Mouse (Mus musculus): ENCODE results near the gene Gm28047. TPM values are rescaled to one million over a fixed set of nuclear protein-coding genes. Genes with fewer than 3 reads are reported as not detected.

The Gm28047 gene
- polyA plus RNA-seq, 1 experiment from 2014 or later = not detected

GRCm38 (mm10) chr15:102552599-102552998 lies 72.3 kb downstream of the Gm28047 start:
- WGBS = 97% methylated on average over 5 of the region's 5 CpGs
- DNase-seq (ENCODE audit: low spot score) (no peak), ATAC-seq (replicated peaks; ENCODE audit: low FRiP score) (no peak)
- Histone ChIP-seq H3K4me2 (no peak overlapping the region), H3K4me3 (ENCODE audit: low read depth, low read length) (no peak overlapping the region), H3K9ac (ENCODE audit: low read depth, low read length) (no peak overlapping the region), H3K27ac (ENCODE audit: low read depth, low read length) (no peak overlapping the region), H3K36me3 (ENCODE audit: control insufficient read depth, insufficient read depth, low read length) (peaks cover 22% of the 10 kb centered on the region), H3K9me3 (ENCODE audit: control insufficient read depth, low read length) (no peaks in the 10 kb centered on the region), H3K4me1 (replicated peaks; ENCODE audit: control insufficient read depth, insufficient read depth, low read length) (no peaks in the 10 kb centered on the region), H3K27me3 (replicated peaks; ENCODE audit: control insufficient read depth, insufficient read depth, low read length) (no peaks in the 10 kb centered on the region)

- H3K4me1 ChIP-seq (replicated peaks; ENCODE audit: control insufficient read depth, insufficient read depth, low read length) = no peaks in the 10 kb centered on the region
- no peaks in the 10 kb centered on the region for H3K9me3 ChIP-seq (ENCODE audit: control insufficient read depth, low read length)
- no peak for DNase-seq (ENCODE audit: low spot score)
- no peak overlapping the region for H3K27ac ChIP-seq (ENCODE audit: low read depth, low read length)
- 94% methylated on average over 3 of the region's 3 CpGs for WGBS
- H3K4me2 ChIP-seq = no peak overlapping the region
- no peak overlapping the region for H3K4me3 ChIP-seq (ENCODE audit: low read depth, low read length)
- H3K36me3 ChIP-seq (ENCODE audit: control insufficient read depth, insufficient read depth, low read length) = peaks cover 20% of the 10 kb centered on the region
- no peak for ATAC-seq (replicated peaks; ENCODE audit: low FRiP score)
- H3K9ac ChIP-seq (ENCODE audit: low read depth, low read length) = no peak overlapping the region
- H3K27me3 ChIP-seq (replicated peaks; ENCODE audit: control insufficient read depth, insufficient read depth, low read length) = no peaks in the 10 kb centered on the region
Observed at GRCm38 (mm10) chr15:102547478-102547877, 77.4 kb downstream of the Gm28047 start.

- H3K4me3 ChIP-seq (ENCODE audit: low read depth, low read length) = no peak overlapping the region
- DNase-seq (ENCODE audit: low spot score) = no peak
- H3K36me3 ChIP-seq (ENCODE audit: control insufficient read depth, insufficient read depth, low read length) = peaks cover 19% of the 10 kb centered on the region; the same call in 1 of the 2 replicates
- no peaks in the 10 kb centered on the region for H3K27me3 ChIP-seq (replicated peaks; ENCODE audit: control insufficient read depth, insufficient read depth, low read length)
- H3K4me2 ChIP-seq = no peak overlapping the region
- WGBS = 87% methylated on average over 3 of the region's 3 CpGs
- H3K9me3 ChIP-seq (ENCODE audit: control insufficient read depth, low read length) = no peaks in the 10 kb centered on the region
- no peak overlapping the region for H3K9ac ChIP-seq (ENCODE audit: low read depth, low read length)
- no peaks in the 10 kb centered on the region for H3K4me1 ChIP-seq (replicated peaks; ENCODE audit: control insufficient read depth, insufficient read depth, low read length)
- ATAC-seq (replicated peaks; ENCODE audit: low FRiP score) = no peak
- H3K27ac ChIP-seq (ENCODE audit: low read depth, low read length) = no peak overlapping the region
Observed at GRCm38 (mm10) chr15:102546677-102547427, 78.0 kb downstream of the Gm28047 start.

DNA sequence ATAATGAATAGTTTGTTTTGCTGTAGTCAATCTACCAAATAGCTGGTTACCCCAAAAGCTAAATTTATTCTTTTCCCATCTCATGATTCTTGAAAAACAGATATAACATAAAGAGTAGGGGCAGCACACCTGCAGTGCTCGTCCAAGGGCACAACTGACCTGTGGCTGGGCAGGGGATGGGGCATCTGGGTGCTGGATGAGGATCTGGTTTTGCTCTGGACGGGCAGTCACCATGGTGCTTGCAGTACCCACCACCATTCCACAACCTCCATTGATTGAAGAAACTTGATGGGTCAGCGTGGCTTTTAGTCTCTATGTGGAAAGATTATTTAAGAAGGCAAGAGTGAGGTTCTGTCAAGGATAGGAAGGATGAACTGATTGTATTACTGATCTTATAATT lies 78.6 kb downstream of the Gm28047 start:
- ATAC-seq (replicated peaks; ENCODE audit: low FRiP score) (no peak), DNase-seq (ENCODE audit: low spot score) (no peak)
- H3K9ac ChIP-seq (ENCODE audit: low read depth, low read length) = no peak overlapping the region
- no peaks in the 10 kb centered on the region for H3K4me1 ChIP-seq (replicated peaks; ENCODE audit: control insufficient read depth, insufficient read depth, low read length)
- no peaks in the 10 kb centered on the region for H3K9me3 ChIP-seq (ENCODE audit: control insufficient read depth, low read length)
- 88% methylated on average over 3 of the region's 3 CpGs for WGBS
- H3K27me3 ChIP-seq (replicated peaks; ENCODE audit: control insufficient read depth, insufficient read depth, low read length) = no peaks in the 10 kb centered on the region
- H3K27ac ChIP-seq (ENCODE audit: low read depth, low read length) = no peak overlapping the region
- peaks cover 16% of the 10 kb centered on the region; the same call in 1 of the 2 replicates for H3K36me3 ChIP-seq (ENCODE audit: control insufficient read depth, insufficient read depth, low read length)
- H3K4me2 ChIP-seq = no peak overlapping the region
- H3K4me3 ChIP-seq (ENCODE audit: low read depth, low read length) = no peak overlapping the region

DNA sequence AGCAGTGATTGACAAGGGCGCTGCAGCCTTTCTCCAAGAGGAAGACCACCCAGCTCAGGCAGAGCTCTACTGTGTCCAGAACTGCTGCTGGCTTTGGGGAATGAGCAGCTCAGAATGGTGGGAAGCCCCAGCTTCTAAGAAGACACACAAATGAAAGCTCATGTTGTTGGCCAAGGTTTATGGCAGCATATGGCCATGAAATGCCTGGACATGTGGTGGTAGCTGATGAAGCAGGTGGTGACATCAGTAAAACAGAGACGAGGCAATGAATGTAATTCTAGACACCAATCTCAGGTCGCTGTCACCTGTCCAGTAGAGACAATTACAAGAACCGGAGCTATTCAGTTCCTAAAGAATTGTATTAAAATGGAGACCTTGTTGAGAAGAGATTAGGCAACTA lies 80.1 kb downstream of the Gm28047 start:
- H3K36me3 ChIP-seq (ENCODE audit: control insufficient read depth, insufficient read depth, low read length) = peaks cover 24% of the 10 kb centered on the region; the same call in 1 of the 2 replicates
- H3K4me2 ChIP-seq = no peak overlapping the region
- 89% methylated on average over 4 of the region's 4 CpGs for WGBS
- H3K27ac ChIP-seq (ENCODE audit: low read depth, low read length) = no peak overlapping the region
- H3K4me3 ChIP-seq (ENCODE audit: low read depth, low read length) = no peak overlapping the region
- H3K9ac ChIP-seq (ENCODE audit: low read depth, low read length) = no peak overlapping the region
- DNase-seq (ENCODE audit: low spot score) = no peak
- no peaks in the 10 kb centered on the region for H3K4me1 ChIP-seq (replicated peaks; ENCODE audit: control insufficient read depth, insufficient read depth, low read length)
- no peak for ATAC-seq (replicated peaks; ENCODE audit: low FRiP score)
- no peaks in the 10 kb centered on the region for H3K27me3 ChIP-seq (replicated peaks; ENCODE audit: control insufficient read depth, insufficient read depth, low read length)
- no peaks in the 10 kb centered on the region for H3K9me3 ChIP-seq (ENCODE audit: control insufficient read depth, low read length)

GRCm38 (mm10) chr15:102533926-102534325 lies 90.9 kb downstream of the Gm28047 start:
- no peak overlapping the region for H3K9ac ChIP-seq (ENCODE audit: low read depth, low read length)
- no peaks in the 10 kb centered on the region for H3K27me3 ChIP-seq (replicated peaks; ENCODE audit: control insufficient read depth, insufficient read depth, low read length)
- no peak for ATAC-seq (replicated peaks; ENCODE audit: low FRiP score)
- WGBS = 92% methylated on average over 7 of the region's 7 CpGs
- no peaks in the 10 kb centered on the region for H3K9me3 ChIP-seq (ENCODE audit: control insufficient read depth, low read length)
- H3K4me2 ChIP-seq = no peak overlapping the region
- H3K4me1 ChIP-seq (replicated peaks; ENCODE audit: control insufficient read depth, insufficient read depth, low read length) = no peaks in the 10 kb centered on the region
- no peak overlapping the region for H3K27ac ChIP-seq (ENCODE audit: low read depth, low read length)
- DNase-seq (ENCODE audit: low spot score) = peak; percentile 12
- H3K36me3 ChIP-seq (ENCODE audit: control insufficient read depth, insufficient read depth, low read length) = peaks cover 27% of the 10 kb centered on the region
- no peak overlapping the region for H3K4me3 ChIP-seq (ENCODE audit: low read depth, low read length)

GRCm38 (mm10) chr15:102532106-102532900 lies 92.6 kb downstream of the Gm28047 start:
- Histone ChIP-seq H3K4me1 (replicated peaks; ENCODE audit: control insufficient read depth, insufficient read depth, low read length) (no peaks in the 10 kb centered on the region), H3K36me3 (ENCODE audit: control insufficient read depth, insufficient read depth, low read length) (peaks cover 28% of the 10 kb centered on the region), H3K9ac (ENCODE audit: low read depth, low read length) (no peak overlapping the region), H3K27me3 (replicated peaks; ENCODE audit: control insufficient read depth, insufficient read depth, low read length) (no peaks in the 10 kb centered on the region), H3K9me3 (ENCODE audit: control insufficient read depth, low read length) (no peaks in the 10 kb centered on the region), H3K27ac (ENCODE audit: low read depth, low read length) (no peak overlapping the region), H3K4me3 (ENCODE audit: low read depth, low read length) (no peak overlapping the region), H3K4me2 (no peak overlapping the region)
- ATAC-seq (replicated peaks; ENCODE audit: low FRiP score) (no peak), DNase-seq (ENCODE audit: low spot score) (no peak)
- WGBS = 82% methylated on average over 3 of the region's 3 CpGs

DNA sequence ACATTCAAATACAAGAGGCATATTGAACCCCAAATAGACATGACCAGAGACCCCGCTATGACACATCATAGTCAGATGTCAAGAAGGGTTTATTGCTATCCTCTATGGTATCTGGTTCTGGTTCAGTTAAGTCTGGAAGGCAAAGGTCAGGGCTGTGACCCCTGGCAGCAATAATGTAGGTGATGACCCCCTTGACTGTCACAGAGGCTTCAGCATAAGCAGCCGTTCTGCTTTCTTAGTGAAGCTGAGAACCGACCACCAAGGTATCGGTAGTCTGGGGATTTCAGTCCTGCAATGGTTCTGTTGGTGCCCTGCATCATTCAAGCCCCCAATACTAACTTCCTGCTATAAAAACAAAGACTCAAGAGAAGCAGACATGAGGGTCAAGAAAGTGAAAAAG lies 93.3 kb downstream of the Gm28047 start:
- Histone ChIP-seq H3K36me3 (ENCODE audit: control insufficient read depth, insufficient read depth, low read length) (peaks cover 25% of the 10 kb centered on the region), H3K9ac (ENCODE audit: low read depth, low read length) (no peak overlapping the region), H3K27me3 (replicated peaks; ENCODE audit: control insufficient read depth, insufficient read depth, low read length) (no peaks in the 10 kb centered on the region), H3K27ac (ENCODE audit: low read depth, low read length) (no peak overlapping the region), H3K9me3 (ENCODE audit: control insufficient read depth, low read length) (no peaks in the 10 kb centered on the region), H3K4me2 (no peak overlapping the region), H3K4me3 (ENCODE audit: low read depth, low read length) (no peak overlapping the region), H3K4me1 (replicated peaks; ENCODE audit: control insufficient read depth, insufficient read depth, low read length) (no peaks in the 10 kb centered on the region)
- DNase-seq (ENCODE audit: low spot score) = no peak
- WGBS = 83% methylated on average over 4 of the region's 4 CpGs
- no peak for ATAC-seq (replicated peaks; ENCODE audit: low FRiP score)

Measured in liver, embryonic 11.5 days (tissue).